In genomic region chr1:184147713-184148112, GRCm38 (mm10) we compare ENCODE assay signal across 28 mouse cellular contexts.
"Had no signal": no experiment of that assay in that cellular context is flagged by ENCODE, and none has a peak within 500 bp of the region (broad histone marks: within the 10 kb centered on the region; RNA-seq: fewer than 3 reads in every experiment).

No protein-coding gene starts in this region.

- H3K4me3 ChIP-seq: embryonic facial prominence, embryonic 10.5 days; embryonic facial prominence, embryonic 12.5 days; embryonic facial prominence, embryonic 13.5 days; embryonic facial prominence, embryonic 15.5 days; erythroblast, embryonic 14.5 days; forebrain, embryonic 10.5 days; forebrain, embryonic 12.5 days; forebrain, embryonic 13.5 days; forebrain, embryonic 15.5 days; gastrocnemius, adult 2 months; heart, adult 2 months had no signal

- H3K27ac ChIP-seq: embryonic facial prominence, embryonic 10.5 days; embryonic facial prominence, embryonic 12.5 days; embryonic facial prominence, embryonic 13.5 days; embryonic facial prominence, embryonic 15.5 days; forebrain, embryonic 10.5 days; forebrain, embryonic 12.5 days; forebrain, embryonic 13.5 days; forebrain, embryonic 15.5 days; gastrocnemius, adult 2 months; heart, adult 2 months had no signal

- H3K36me3 ChIP-seq: embryonic facial prominence, embryonic 10.5 days; embryonic facial prominence, embryonic 12.5 days; embryonic facial prominence, embryonic 13.5 days; embryonic facial prominence, embryonic 15.5 days; forebrain, embryonic 10.5 days; forebrain, embryonic 12.5 days; forebrain, embryonic 15.5 days had no signal

- DNase-seq: cerebellum, adult 8-10 months; cerebellum, adult 9-10 months; cerebellum, adult 9-11 months; cerebellum, postnatal 10 days; cerebellum, postnatal 14 days; cerebellum, postnatal 25 days; cerebellum, postnatal 36 days; embryo, embryonic 11 days; forebrain, postnatal 0 days; gastrocnemius, adult 2 months; gastrocnemius, postnatal 10 days; gastrocnemius, postnatal 14 days; gastrocnemius, postnatal 25 days; gastrocnemius, postnatal 36 days; heart, adult 11 months; heart, adult 18-20 months; heart, adult 2 months had no signal

- H3K27me3 ChIP-seq: embryonic facial prominence, embryonic 12.5 days; embryonic facial prominence, embryonic 13.5 days; embryonic facial prominence, embryonic 15.5 days; forebrain, embryonic 12.5 days; forebrain, embryonic 13.5 days; forebrain, embryonic 15.5 days had no signal

- H3K4me1 ChIP-seq: embryonic facial prominence, embryonic 10.5 days; embryonic facial prominence, embryonic 12.5 days; forebrain, embryonic 10.5 days; forebrain, embryonic 12.5 days; forebrain, embryonic 13.5 days; forebrain, embryonic 15.5 days had no signal

- ATAC-seq: forebrain, embryonic 13.5 days; forebrain, embryonic 14.5 days; forebrain, embryonic 15.5 days; forebrain, embryonic 16.5 days; forebrain, postnatal 0 days had no signal
